Mouse (Mus musculus): ENCODE measurements around the gene Mta3.

DNA sequence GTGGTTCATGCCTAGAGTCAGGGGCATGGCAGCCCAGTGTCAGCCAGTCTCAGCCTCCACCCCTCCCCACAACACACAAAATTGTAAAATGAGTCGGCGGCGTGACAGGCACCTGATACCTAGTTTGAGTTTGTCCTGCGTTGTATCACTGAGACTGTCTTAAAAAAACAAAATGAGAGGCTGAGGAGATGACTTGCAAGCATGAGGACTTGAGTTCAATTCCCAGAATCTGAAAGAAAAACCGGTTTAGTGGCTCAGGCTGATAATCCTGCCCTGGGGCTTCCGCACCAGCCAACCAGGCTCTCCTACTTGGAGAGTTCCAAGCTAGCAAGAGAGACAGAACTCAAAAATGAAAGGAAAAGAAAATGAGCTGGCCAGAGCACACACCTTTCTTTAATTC lies 2.9 kb downstream of the Mta3 start:
- TF ChIP-seq POLR2A (IDR thresholded peaks at IDR 0.05; ENCODE audit: insufficient read depth, low read length) (no peak), CTCF (IDR thresholded peaks at IDR 0.05; ENCODE audit: low read depth, low read length) (no peak)

Data from ES-Bruce4 (cell line).